Mouse (Mus musculus) spleen, adult 18-20 months (tissue): ENCODE measurements around the gene Hmga2.

Experiments
- DNase-seq, 2 experiments: peaks; one replicate each; pipeline ENCODE4 v3.0.0; 2022; ENCODE audit warnings: mixed read lengths in 2 of 2

The Hmga2 gene

GRCm38 (mm10) chr10:120472606-120473005 is 3.7 kb downstream of the Hmga2 start:
- DNase-seq: no peak

- no peak for DNase-seq
These were observed 11.1 kb downstream of the Hmga2 start for GRCm38 (mm10) chr10:120465121-120465520.

GRCm38 (mm10) chr10:120461769-120462168 is 14.5 kb downstream of the Hmga2 start:
- DNase-seq: no peak

GRCm38 (mm10) chr10:120461301-120461700 is 15.0 kb downstream of the Hmga2 start:
- DNase-seq: no peak

GRCm38 (mm10) chr10:120458866-120459265 is 17.4 kb downstream of the Hmga2 start:
- DNase-seq: no peak

GRCm38 (mm10) chr10:120449661-120450284 is 26.5 kb downstream of the Hmga2 start:
- DNase-seq: no peak

GRCm38 (mm10) chr10:120446799-120447198 is 29.5 kb downstream of the Hmga2 start:
- DNase-seq: no peak

GRCm38 (mm10) chr10:120446206-120446605 is 30.1 kb downstream of the Hmga2 start:
- DNase-seq: no peak

GRCm38 (mm10) chr10:120444463-120445070 is 31.7 kb downstream of the Hmga2 start:
- no peak for DNase-seq

- no peak for DNase-seq
These were observed 32.4 kb downstream of the Hmga2 start for GRCm38 (mm10) chr10:120443757-120444311.

- no peak for DNase-seq
These were observed 35.0 kb downstream of the Hmga2 start for GRCm38 (mm10) chr10:120441254-120441653.

- no peak for DNase-seq
These were observed 41.8 kb downstream of the Hmga2 start for GRCm38 (mm10) chr10:120434433-120434832.

GRCm38 (mm10) chr10:120433463-120433815 is 42.8 kb downstream of the Hmga2 start:
- DNase-seq: no peak

- no peak for DNase-seq
These were observed 43.4 kb downstream of the Hmga2 start for GRCm38 (mm10) chr10:120432731-120433462.

- DNase-seq: no peak
These were observed 44.2 kb downstream of the Hmga2 start for GRCm38 (mm10) chr10:120432081-120432480.

- DNase-seq: no peak
These were observed 44.8 kb downstream of the Hmga2 start for GRCm38 (mm10) chr10:120431435-120431834.

- no peak for DNase-seq
These were observed 45.8 kb downstream of the Hmga2 start for GRCm38 (mm10) chr10:120430422-120430821.

GRCm38 (mm10) chr10:120429758-120430259 is 46.5 kb downstream of the Hmga2 start:
- DNase-seq: no peak

GRCm38 (mm10) chr10:120429199-120429551 is 47.1 kb downstream of the Hmga2 start:
- DNase-seq: no peak

GRCm38 (mm10) chr10:120428430-120429198 is 47.7 kb downstream of the Hmga2 start:
- no peak for DNase-seq

- DNase-seq: no peak
These were observed 50.1 kb downstream of the Hmga2 start for GRCm38 (mm10) chr10:120426086-120426610.

- no peak for DNase-seq
These were observed 52.3 kb downstream of the Hmga2 start for GRCm38 (mm10) chr10:120424015-120424414.

GRCm38 (mm10) chr10:120423256-120423655 is 53.0 kb downstream of the Hmga2 start:
- no peak for DNase-seq
